Mouse (Mus musculus) bone marrow, adult 2 months (tissue): ENCODE measurements around the gene Abcb6.

Experiments used
- CTCF ChIP-seq: fragments of 200-500 bp; IDR thresholded peaks from 2 replicates; pipeline ENCODE4 v1.5.1; 2011; ENCODE audit warnings: low read length, control low read depth; ENCODE audit not compliant: control insufficient read depth, insufficient read depth
- POLR2A ChIP-seq: fragments of 200-500 bp; IDR thresholded peaks from 2 replicates; pipeline ENCODE4 v1.6.1; 2011; ENCODE audit warnings: low read depth, mild to moderate bottlenecking, control low read depth, low read length, borderline replicate concordance; ENCODE audit not compliant: control insufficient read depth

DNA sequence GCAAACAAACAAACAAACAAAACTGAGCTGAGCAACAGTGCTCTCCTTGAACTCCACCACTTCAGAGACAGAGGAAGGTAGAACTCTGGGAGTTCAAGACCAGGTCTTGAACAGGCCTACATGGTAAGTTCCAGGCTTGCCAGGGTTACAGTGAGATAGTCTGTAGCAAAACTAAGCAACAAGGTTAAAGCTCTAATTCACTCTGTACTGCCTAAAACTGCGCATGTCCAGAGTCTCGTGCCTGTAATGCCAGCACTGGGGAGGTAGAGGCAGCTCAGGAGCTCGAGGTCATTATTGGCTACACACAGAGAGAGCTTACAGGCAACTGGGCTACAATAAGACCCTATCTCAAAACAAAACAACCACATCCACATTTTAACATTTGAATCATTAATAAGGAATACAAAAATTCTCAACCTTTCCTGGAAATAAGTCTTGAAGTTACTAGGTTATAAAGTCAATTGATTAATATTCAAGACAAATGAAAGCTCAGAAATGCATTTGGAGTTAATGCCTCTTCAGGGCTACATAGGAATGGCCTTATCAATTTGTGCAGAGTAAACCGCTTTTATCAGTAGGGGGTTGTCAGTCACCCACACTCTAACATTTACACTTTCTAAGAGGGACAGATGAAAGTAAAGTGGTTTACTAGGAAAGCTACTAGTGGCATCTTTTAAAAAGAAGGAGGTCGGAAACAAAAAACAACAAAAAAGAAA is 20.5 kb downstream of the Abcb6 start:
- TF ChIP-seq POLR2A (no peak), CTCF (no peak)
